Mouse (Mus musculus) ovary, postnatal 36 days (tissue): ENCODE measurements around the gene Mrps23.

Experiments used
- DNase-seq: peaks from one replicate; pipeline ENCODE4 v3.0.0; 2022; ENCODE audit warnings: low spot score, mixed read lengths

Gene Mrps23

GRCm38 (mm10) chr11:88250568-88250967 is 46.4 kb downstream of the Mrps23 start:
- no peak for DNase-seq

- no peak for DNase-seq
These were observed 47.1 kb downstream of the Mrps23 start for GRCm38 (mm10) chr11:88251295-88251694.

- DNase-seq: peak; percentile 86
These were observed 48.0 kb downstream of the Mrps23 start for GRCm38 (mm10) chr11:88251972-88252766.

- no peak for DNase-seq
These were observed 48.8 kb downstream of the Mrps23 start for GRCm38 (mm10) chr11:88252767-88253513.

- DNase-seq: no peak
These were observed 49.5 kb downstream of the Mrps23 start for GRCm38 (mm10) chr11:88253514-88254167.

GRCm38 (mm10) chr11:88257700-88258099 is 53.5 kb downstream of the Mrps23 start:
- no peak for DNase-seq

- no peak for DNase-seq
These were observed 54.0 kb downstream of the Mrps23 start for GRCm38 (mm10) chr11:88258212-88258611.

GRCm38 (mm10) chr11:88260463-88260862 is 56.3 kb downstream of the Mrps23 start:
- DNase-seq: peak; percentile 30
